Comparison of ENCODE assay signal across 20 mouse cellular contexts in the genomic region with DNA sequence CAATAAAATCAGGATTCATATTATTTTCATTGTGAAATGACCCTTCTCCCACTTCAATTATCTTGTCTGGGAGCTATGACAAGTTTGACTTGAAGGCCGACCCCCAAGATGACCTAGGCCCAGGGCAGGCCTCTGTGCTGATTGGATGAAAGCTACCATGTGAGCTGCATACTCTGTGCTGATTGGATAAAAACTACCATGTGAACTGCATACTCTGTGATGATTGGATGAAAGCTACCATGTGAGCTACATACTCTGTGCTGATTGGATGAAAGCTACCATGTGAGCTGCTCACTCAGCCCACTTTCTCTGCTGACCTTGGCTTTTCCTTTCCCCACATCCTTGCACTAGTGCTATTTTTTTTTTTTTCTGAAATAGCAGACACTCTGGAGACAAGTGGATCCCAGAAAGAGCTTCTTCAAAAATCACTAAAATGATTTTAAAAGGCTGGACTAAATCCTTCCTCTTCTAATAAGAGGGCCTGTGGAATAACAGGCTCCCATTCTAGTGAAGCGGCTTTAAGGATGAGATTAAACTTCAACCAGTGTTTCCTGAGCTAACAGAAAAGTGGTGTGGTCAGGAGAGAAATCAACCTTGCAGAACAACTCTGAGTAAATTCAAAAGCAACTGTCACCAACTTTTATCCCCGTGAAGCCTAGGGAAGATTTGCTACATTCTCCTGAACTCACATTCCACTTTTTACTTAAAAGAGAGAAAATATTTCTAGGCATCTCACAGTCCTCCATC. TPM values are rescaled to one million over a fixed set of nuclear protein-coding genes. Genes with fewer than 3 reads are reported as not detected.
"Had no signal": no experiment of that assay in that cellular context is flagged by ENCODE, and none has a peak within 500 bp of the region (broad histone marks: within the 10 kb centered on the region; RNA-seq: fewer than 3 reads in every experiment).

No protein-coding gene starts in this region.

- H3K4me2 ChIP-seq: intestine, embryonic 15.5 days; limb, embryonic 13.5 days; liver, embryonic 12.5 days; liver, embryonic 15.5 days; lung, embryonic 15.5 days; midbrain, embryonic 13.5 days; neural tube, embryonic 13.5 days; stomach, embryonic 15.5 days had no signal

- H3K36me3 ChIP-seq: intestine, embryonic 15.5 days; limb, embryonic 10.5 days; limb, embryonic 13.5 days; liver, embryonic 12.5 days; liver, embryonic 15.5 days; lung, embryonic 15.5 days; midbrain, embryonic 10.5 days; midbrain, embryonic 13.5 days; neural tube, embryonic 13.5 days; stomach, embryonic 15.5 days had no signal

- DNase-seq: liver; lung, adult 18-20 months; lung, postnatal 10 days; lung, postnatal 36 days; right cerebral cortex, postnatal 14 days; spleen, adult 18-20 months; thymus, postnatal 25 days had no signal

- H3K4me1 ChIP-seq: intestine, embryonic 15.5 days; limb, embryonic 10.5 days; limb, embryonic 13.5 days; liver, embryonic 12.5 days; liver, embryonic 15.5 days; lung, embryonic 15.5 days; megakaryocyte, embryonic 14.5 days; stomach, embryonic 15.5 days had no signal

- H3K9me3 ChIP-seq: intestine, embryonic 15.5 days; limb, embryonic 10.5 days; limb, embryonic 13.5 days; liver, embryonic 12.5 days; liver, embryonic 15.5 days; lung, embryonic 15.5 days; megakaryocyte, embryonic 14.5 days; midbrain, embryonic 10.5 days; midbrain, embryonic 13.5 days; neural tube, embryonic 13.5 days; stomach, embryonic 15.5 days had no signal

- H3K27me3 ChIP-seq: intestine, embryonic 15.5 days; liver, embryonic 12.5 days; liver, embryonic 15.5 days; lung, embryonic 15.5 days; midbrain, embryonic 13.5 days; stomach, embryonic 15.5 days had no signal

- H3K9ac ChIP-seq: intestine, embryonic 15.5 days; limb, embryonic 13.5 days; liver, embryonic 12.5 days; liver, embryonic 15.5 days; lung, embryonic 15.5 days; midbrain, embryonic 13.5 days; neural tube, embryonic 13.5 days; stomach, embryonic 15.5 days had no signal

- H3K4me3 ChIP-seq: intestine, embryonic 15.5 days; limb, embryonic 10.5 days; limb, embryonic 13.5 days; liver, embryonic 12.5 days; liver, embryonic 15.5 days; lung, embryonic 15.5 days; megakaryocyte, embryonic 14.5 days; midbrain, embryonic 10.5 days; midbrain, embryonic 13.5 days; myocyte; neural tube, embryonic 13.5 days; stomach, embryonic 15.5 days had no signal

- H3K27ac ChIP-seq: intestine, embryonic 15.5 days; limb, embryonic 10.5 days; limb, embryonic 13.5 days; liver, embryonic 12.5 days; liver, embryonic 15.5 days; lung, embryonic 15.5 days; midbrain, embryonic 10.5 days; midbrain, embryonic 13.5 days; neural tube, embryonic 13.5 days; stomach, embryonic 15.5 days had no signal

- ATAC-seq: intestine, embryonic 15.5 days; liver, embryonic 12.5 days; midbrain, embryonic 13.5 days; midbrain, embryonic 16.5 days had no signal

RNA-seq across cellular contexts. Expression of a gene that starts 15.9 kb away (rescaled TPM):
- polyA plus RNA-seq: myocyte had no signal
